Mouse (Mus musculus) erythroblast, embryonic 14.5 days (primary cell): ENCODE measurements around the gene Gm10964.

ENCODE experiments used
- GATA1 ChIP-seq: IDR thresholded peaks from 2 replicates; pipeline ENCODE4 v1.6.1; 2012; ENCODE audit warnings: low read length, inconsistent platforms, mixed read lengths
- TAL1 ChIP-seq: IDR thresholded peaks from 3 replicates; pipeline ENCODE4 v1.6.1; 2012; ENCODE audit warnings: low read length, inconsistent platforms, mixed read lengths

DNA sequence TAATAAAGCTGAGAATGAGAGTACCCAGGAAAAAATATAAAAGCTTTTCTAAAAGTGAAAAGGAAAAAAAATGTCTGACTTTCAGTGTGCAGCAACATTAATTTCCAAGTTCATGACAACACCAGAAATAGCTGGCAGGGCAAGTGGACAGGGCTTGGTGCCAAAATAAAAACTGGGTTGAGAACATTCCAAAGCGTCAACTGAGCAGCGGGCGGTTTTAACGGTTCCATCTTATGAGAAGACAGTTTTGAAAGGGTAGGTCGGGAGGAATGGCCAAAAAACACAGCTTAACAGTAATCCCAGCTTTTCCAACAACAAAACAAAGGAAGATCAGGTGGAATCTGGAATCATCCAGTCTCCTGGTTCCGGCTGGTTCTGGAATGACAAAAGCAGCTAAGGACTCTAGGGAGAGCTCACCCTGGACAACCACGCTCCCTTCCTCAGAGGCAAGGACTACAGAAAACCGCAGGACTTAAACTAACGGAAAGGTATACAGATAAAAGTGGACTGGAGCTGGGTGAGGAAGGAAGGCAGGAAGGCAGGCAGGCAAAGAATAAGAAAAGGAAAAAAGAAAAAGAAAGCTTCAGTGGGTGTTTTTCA lies 32.5 kb downstream of the Gm10964 start:
- TF ChIP-seq TAL1 = no peak
- no peak for TF ChIP-seq GATA1
